Mouse (Mus musculus) cerebellum, adult 11 months (tissue): ENCODE results near the gene Maco1.

ENCODE experiments used
- DNase-seq: peaks from one replicate; pipeline ENCODE4 v3.0.0; 2022

Gene Maco1

DNA sequence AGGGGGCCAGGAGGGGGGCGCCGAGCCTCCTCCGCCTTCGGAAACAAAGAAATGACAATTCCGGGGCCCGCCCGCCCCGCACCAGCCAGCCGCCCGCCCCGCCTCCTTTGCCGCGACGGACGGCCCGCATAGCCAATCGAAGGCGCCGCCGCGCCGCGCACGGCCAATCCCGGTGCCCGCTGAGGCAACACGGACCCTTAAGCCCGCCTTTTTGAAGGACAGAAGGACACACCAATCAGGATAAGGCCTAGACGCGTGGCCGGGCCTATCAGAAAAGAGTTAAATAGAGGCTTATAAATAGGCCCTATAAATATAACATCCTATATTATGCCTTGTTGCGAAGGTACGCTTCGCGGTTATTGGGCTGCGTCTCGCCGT lies at the start of gene Maco1:
Gene Maco1 (minus strand): TSS at position 87 of the 378 bp plus-strand sequence.
- peak; percentile 99 for DNase-seq

DNA sequence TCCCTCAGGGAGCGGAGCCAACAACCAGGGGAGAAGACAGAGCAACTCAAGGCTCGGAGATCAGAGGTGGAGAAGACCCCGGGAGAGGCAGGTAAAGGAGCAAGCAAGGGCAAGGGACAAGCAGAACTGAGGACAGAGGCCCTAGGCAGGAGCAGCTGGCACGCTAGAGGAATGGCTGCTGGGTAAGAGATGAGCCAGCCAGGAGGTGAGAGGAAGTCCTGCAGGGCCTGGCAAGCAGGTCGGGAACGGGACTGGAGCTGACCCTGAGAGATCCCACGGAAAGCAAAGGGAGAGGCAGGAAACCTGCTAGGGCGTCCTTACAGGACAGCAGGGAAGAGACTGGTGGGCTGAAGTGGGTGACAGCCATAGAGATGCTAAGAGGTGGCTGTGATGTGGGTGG lies 48.0 kb upstream of the Maco1 start:
- DNase-seq, result peak; percentile 29

DNA sequence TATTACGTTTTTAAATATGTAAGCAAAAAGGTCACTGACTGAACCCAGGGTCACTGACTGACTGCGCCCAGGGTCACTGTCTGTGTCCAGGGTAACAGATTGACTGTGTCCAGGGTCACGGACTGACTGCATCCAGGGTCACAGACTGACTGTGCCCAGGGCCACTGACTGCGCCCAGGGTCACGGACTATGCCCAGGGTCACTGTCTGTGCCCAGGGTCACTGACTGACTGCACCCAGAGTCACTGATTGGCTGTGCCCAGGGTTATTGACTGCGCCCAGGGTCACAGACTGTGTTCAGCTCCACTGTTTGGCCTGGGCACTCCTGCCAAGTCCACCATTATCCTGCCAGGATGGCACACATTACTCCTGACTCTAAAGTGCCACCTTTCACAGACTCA lies 44.1 kb upstream of the Maco1 start:
- DNase-seq, result no peak

GRCm38 (mm10) chr4:134892096-134892495 lies 39.0 kb upstream of the Maco1 start:
- DNase-seq, result peak; percentile 65

DNA sequence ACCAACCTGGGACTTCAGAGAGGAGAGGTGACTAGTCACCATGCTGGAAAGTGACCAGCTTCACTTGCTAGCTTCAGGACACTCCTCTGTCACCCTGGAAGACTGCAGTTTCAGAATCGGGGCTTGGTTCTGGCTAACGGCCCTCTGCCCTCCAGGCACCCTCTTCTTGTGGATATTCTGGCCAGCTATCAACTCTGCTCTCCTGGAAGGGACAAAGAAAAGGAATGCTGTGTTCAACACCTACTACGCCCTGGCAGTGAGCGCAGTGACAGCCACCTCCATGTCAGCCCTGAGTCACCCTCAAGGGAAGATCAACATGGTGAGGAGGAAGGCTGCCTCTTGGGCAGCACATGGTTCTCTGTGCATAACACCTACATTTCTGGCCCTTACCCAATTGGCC lies 31.2 kb upstream of the Maco1 start:
- DNase-seq, result no peak

- DNase-seq, result no peak
These were observed 30.7 kb upstream of the Maco1 start for GRCm38 (mm10) chr4:134883808-134884207.

DNA sequence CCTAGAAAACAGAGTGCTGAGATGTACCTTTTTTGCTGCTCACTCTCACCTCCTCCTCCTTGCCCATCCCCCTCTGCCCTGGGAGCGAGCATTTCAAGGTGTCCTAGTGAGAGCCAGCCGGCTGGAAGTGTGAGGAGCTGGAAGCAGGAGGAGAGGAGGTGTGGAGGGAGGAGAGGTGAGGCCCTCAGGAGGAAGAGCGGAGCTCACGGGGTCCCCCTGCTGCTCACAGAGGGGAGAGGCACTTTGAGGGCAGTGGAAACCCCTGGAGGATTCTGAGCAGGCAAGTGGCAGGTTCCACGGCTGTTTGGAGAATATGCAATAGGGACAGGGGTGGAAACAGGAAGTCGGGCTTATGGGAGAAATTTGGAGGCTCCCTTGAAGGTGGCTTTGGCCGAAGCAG lies 30.1 kb upstream of the Maco1 start:
- no peak for DNase-seq

- no peak for DNase-seq
These were observed 26.9 kb upstream of the Maco1 start for GRCm38 (mm10) chr4:134880041-134880440.

GRCm38 (mm10) chr4:134879410-134879981 lies 26.4 kb upstream of the Maco1 start:
- DNase-seq, result peak; percentile 62

GRCm38 (mm10) chr4:134876171-134876570 lies 23.0 kb upstream of the Maco1 start:
- no peak for DNase-seq

GRCm38 (mm10) chr4:134871950-134872349 lies 18.8 kb upstream of the Maco1 start:
- no peak for DNase-seq

DNA sequence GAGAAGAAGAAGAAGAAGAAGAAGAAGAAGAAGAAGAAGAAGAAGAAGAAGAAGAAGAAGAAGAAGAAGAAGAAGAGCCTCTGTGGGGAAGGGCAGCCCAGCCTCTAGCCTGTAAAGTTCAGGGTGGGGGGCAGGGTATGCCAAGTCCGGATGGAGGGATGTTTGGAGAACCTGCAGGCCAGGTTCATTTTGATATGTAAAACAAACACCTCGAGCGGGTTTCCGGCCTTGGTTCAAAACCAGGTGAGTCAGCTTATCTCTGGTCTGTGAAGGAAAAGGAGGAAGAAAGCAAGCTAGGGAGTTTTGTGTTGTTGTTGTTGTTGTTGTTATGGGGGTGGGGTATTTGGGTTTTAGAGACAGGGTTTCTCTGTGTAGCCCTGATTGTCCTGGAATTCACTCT lies 18.3 kb upstream of the Maco1 start:
- no peak for DNase-seq

DNA sequence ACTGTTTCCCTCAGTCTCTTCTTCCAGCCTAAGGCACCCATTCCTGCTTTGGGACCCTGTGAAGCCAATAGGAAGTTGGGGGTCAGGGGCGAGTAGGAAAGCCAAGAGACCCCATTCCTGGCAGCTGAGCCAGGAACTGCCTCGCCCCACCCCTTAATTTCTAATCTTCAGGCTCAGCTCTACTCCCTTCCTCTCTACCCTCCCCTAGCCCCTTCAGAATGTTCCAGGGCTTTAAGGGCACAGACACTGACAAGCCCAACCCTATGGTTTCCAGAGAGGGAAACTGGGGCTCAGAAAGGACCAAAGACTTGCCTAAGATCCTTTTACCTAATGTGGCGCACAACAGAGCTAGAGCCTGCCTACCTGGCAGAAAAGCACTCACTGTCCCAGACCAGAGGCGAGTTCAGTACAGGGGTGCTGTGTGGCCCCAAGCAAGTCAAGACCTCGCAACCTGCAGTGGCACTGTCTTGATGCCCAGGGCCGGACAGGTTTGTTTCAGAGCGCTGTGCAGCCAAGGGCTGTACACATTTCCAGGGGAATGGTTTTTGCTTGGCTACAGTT lies 16.8 kb upstream of the Maco1 start:
- DNase-seq, result no peak

DNA sequence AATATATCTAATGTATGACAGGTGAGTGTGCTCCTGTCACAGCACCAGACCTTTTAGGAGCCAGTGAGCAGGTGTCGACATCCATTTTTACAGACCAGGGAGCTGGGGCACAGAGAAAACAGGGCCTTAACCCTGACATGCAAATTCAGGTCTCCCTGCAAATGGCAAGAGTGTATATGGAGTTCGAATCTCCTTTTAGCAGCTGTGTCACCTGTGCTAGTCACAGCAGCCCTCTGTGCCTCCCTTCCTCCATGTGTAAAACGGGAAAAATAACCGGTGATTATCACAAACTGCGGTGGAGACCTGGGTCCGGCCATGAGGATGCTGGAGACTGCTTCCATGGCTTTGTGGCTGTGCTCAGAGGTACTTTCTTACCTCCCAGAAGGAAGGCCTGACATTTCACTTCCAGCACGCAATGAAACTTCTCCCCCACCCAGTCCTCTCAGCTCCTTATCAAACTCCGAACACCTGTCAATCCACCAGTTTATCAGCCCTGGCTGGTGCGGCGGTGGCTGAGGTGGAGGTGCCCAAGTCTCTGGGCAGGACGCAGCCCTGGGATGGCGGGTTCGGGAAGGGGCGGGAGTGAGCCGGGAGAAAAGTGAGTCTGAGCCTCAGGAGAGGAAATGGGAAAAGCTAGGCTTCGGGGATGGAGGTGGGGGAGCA lies 16.1 kb upstream of the Maco1 start:
- no peak for DNase-seq

GRCm38 (mm10) chr4:134868490-134868889 lies 15.3 kb upstream of the Maco1 start:
- DNase-seq, result no peak

GRCm38 (mm10) chr4:134868065-134868464 lies 14.9 kb upstream of the Maco1 start:
- DNase-seq, result no peak

- DNase-seq, result no peak
These were observed 14.5 kb upstream of the Maco1 start for GRCm38 (mm10) chr4:134867661-134868060.

DNA sequence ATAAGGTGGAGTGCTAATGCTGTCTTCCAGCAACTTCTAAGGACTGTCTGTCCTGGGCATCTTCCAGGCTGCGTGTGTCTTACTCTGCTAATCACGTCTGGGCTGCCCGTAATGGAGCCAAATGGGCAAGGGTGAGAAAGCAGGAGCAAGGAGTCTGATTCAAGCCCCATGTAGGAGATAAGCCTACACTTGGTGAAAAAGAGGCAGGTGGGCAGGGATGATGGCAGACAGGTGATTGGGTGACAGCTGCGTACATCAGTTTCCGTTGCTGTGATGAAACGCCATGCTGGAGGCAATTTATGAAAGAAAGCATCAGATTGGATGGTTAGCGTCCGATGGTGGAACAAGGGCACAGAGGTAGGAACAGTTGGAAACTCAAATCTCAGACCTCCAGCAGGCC lies 14.1 kb upstream of the Maco1 start:
- DNase-seq, result no peak

DNA sequence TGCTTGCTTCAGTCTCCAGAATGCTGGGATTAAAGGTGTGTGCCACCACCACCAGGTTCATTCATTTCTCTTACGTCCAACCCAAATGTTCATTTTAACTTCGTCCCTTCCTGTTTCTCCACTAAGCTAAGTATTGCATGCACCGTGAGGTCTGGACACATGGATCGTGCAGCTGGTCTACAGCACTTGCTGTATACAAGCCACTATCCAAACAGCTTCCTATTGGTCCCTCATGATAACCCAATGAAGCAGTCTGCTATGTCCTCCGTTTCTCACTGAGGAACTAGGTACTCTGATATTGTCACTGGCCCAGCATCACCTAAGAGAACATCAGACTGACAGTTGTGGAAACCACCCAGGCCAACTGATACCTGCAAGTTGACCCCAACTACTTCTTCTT lies 12.6 kb upstream of the Maco1 start:
- no peak for DNase-seq

DNA sequence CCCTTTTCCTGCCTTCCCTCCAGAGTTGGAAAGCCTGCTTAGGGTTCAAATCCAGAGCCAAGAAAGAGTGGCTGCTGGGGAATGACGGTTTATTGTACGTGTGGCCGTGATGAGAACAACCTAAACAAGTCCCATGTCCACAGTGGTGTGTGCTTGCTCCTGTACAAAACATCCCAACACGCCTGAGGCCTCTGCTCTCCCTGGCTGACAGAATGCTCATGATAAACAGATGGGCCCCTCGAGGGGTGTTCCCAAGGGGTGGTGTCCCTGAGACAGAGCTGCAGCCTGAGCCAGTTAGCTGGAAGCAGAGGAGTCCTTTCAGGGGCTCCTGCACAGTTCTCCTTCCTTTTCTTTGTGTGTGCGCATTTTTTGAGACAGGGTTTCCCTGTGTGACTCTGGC lies 12.2 kb upstream of the Maco1 start:
- DNase-seq, result no peak

DNA sequence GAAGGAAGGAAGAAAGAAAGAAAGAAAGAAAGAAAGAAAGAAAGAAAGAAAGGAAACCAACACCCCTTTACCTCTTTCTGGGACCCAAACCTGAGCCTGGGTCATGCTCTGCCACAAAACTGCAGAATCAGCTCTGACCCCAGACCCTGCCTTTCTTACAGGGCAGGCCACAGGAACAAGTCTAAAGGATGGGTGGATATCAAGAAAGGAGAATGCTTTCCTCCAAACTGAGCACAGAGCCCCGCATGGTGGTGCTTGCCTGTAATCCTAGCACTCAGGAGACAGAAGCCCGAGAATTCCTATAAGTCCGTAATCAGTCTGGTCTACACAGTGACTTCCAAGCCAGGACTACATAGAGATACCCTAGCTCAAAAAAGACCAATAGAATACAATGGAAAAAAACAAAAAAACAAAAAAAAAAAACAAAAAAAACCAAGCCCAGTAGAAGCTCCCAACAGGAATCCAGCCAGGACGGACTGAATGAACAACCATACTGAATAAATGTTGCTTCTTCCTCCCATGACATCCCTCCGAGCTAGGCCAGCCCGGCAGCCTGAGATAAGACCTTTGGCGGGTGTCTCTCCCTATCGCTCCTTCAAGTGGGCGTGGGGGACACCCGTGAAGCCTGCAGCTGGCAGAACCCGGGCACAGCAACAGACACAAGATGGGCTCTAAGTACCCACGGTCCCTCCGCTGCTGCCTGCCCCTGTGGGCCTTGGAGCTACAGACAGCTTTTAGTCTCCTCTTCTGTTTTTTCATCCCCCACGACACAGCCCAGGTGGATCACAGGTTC lies 11.0 kb upstream of the Maco1 start, which contains the start of gene Rhd:
Gene Rhd (plus strand): TSS at position 600 of the 793 bp plus-strand sequence.
- DNase-seq, result no peak

GRCm38 (mm10) chr4:134862996-134863395 lies 9.9 kb upstream of the Maco1 start:
- DNase-seq, result no peak

DNA sequence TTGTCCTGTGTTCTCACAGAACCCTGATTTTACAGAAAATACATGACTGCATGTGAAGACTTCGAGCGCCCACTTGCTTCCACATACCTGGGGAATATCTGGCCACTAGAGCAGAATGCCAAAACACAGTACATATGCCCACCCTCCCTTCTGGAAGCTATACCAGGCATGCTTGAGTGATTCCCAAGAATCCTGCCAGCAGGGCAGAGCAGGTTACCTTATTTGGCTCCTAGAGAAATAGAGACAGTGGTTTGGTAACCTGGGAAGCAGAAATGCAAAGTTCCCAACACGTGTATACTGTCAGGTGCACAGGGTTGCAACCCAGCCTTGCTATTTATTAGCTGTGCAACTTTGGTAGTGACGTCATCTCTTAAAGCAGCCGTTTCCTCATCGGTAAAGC lies 8.7 kb upstream of the Maco1 start:
- DNase-seq, result no peak

- no peak for DNase-seq
These were observed 5.3 kb upstream of the Maco1 start for GRCm38 (mm10) chr4:134858494-134858893.
